Mouse (Mus musculus) kidney, adult 18-20 months (tissue): ENCODE measurements around the gene Smagp.

Experiments used
- DNase-seq: peaks from one replicate; pipeline ENCODE4 v3.0.0; 2021

The Smagp gene

DNA sequence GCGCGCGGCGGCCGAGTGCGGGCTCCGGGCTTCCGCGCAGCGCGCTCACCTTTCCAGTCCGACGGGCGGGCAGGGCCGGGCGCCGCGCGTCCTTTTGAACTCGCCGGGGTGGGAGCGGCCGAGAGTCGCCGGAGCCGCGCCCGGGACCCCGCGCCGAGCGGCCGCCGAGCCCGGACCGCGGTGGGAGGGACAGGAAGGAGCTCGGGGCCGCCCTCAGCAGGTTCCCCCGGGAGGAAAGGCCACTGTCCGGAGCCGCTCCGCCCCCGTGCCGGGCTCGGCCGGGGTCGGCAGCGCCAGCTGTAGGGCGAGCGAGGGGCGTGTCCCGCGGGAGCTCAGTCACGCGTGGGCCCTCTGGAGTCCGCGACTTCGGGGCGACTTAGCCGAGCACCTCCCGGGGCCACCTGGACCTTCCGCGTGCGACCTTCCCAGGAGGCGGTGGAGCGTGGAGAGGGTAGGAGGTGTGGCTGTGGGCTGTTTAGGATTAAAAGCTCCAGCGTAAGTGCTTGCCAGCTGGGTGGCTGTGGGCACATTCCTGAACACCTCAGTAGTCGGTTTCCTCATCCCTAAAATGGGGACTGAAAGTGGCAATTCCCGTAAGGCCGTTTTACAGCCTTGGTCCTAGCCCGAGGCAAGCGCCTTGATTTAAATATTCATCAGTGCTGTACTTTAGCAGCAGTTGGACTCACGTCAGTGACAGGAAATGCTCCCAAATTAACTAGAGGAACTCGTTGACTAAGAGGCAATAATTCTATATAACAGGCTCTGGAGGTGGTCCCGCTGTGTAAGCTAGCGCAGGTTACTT lies at the start of gene Smagp:
Smagp (minus strand) TSS at position 241 of the 802 bp plus-strand sequence.
- peak; percentile 88 for DNase-seq

DNA sequence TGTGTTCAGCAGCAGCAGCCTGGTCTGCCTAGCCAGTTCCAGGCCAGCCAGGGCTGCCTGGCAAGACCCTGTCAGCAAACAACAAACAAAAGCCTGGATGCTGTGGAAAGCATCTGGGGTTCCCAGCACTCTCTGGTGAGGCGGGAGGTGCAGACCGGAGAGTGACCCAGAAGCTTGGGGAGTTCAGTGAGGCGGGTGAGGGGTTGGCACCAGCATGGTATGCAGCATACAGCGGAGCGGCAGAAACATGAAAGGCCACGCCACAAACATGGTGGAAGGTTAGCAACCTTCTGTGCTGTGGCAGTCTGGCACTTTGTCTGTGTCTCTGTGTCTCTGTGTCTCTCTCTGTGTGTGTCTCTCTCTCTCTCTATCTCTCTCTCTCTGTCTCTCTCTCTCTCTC lies 49.7 kb upstream of the Smagp start:
- no peak for DNase-seq

DNA sequence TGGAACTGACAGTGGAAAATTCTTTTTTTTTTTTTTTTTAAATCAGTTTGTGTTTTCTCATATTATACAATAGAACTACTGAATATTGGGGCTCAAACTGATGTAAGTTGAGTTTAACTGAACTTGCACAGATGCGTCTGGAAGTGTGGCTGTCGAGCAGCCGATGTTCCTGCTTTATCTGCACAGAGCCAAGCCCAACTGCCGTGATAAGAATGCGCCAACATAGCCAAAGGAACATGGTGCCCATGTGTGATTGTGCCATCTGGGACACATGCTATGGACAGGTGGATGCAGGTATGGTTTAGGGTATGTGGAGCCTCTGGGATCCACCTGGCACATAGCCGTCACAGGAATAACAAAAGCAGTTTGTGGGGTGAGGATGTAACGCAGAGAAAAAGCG lies 49.1 kb upstream of the Smagp start:
- no peak for DNase-seq

DNA sequence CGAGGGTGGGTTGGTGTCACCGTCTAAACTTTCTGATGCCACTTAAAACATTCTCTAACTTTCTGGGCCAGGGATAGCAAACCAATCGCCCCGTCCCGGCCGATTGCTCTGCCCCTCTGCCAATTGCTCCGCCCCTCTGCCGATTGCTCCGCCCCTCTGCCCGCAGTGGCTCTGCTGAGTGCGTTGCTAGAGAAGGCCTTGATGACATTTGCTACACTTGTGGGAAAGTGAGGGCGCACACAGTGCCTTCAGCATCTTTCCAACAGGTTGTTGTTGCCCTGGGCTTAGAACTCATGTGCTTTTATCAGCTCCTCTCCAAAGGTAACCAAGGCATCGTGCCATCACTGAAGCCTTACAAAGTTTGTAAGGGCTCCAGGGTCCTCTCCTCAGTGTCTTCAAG lies 48.5 kb upstream of the Smagp start:
- DNase-seq: no peak

DNA sequence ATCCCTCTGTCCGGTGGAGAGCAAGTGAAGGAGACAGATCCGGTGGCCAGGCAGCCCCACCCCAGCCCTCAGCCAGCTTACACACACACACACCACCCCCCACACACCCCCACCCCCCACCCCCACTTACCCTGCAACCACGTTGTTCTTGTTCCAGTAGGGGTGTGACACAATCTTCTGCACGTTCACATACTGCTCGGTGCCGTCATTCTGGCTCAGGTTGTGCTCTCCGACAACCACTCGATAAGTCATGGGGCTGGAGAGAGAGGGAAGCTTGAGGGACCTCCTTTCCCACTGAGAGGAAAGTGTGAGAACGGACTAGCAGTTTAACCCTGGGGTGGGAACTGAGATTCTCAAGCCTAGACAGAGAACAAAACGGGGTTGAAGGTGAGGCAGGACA lies 47.7 kb upstream of the Smagp start:
- no peak for DNase-seq

DNA sequence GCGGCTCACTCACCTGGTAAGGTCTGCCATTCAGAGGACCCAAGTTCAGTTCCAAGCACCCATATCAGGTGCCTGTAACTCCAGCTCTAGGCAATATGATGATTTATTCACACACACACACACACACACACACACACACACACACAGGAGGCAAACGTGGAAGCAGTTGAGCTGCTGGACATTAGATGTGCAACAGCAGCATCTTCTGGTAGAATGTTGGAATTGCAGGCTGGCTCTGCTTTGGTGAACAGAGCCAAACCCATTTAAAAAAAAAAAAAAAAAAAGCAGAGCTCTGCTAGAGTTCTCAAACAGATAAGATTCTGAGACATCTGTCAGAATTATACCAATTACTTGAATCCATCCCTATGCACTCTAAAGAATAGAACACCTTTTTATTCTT lies 46.3 kb upstream of the Smagp start:
- DNase-seq: peak; percentile 86

DNA sequence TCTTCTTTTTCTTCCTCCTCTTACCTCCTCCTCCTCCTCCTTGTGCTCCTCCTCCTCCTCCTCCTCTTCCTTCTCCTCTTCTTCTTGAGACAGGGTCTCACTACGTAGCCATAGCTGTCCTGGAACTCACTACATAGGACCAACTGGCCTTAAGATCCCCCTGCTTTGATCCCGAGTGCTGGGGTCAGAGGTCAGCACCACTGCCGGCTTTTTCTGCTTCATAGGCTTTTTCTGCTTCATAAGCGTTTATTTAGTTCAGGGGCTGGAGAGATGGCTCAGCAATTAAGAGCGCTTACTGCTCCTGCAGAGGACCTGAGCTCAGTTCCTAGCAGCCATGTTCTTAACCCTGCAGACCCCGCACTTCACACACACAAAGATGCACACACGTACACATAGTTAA lies 45.0 kb upstream of the Smagp start:
- DNase-seq: peak; percentile 37

DNA sequence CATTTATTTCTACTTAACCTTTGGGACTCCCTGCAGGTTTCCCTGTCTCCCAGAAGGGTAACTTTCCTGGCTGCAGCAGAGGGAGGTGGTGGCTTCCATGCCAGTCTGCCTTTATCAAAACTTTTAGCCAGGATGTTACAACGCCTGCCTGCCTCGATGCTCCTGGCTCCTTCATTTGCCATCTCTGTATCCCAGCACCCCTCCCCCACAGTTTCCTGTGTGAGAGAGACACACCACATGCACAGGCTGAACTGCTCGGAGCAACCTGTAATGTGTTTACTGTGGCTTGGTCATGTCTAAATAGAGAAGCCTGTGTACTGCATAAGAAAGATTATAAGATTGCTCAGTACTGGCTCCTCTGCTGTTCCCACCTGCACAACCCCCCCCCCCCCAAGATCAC lies 43.6 kb upstream of the Smagp start:
- no peak for DNase-seq

DNA sequence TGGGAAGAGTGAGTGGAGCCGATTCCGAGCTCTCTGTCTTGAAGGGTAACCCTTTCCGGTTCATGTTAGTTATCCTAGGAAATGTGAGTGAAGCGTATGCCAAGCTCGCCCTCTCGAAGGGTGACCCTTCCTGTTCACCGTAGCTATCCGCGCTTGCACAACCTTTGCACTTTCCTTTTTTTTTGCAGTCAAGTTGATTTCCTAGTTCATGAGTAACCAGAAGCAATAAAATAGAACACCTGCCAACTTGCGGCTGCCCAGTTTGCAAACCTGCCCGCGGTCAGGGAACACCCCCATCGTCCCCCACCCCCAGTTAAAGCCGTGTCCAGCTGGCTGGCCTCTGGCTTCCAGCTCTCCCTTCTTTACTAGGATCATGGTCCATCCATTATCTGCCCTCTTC lies 42.3 kb upstream of the Smagp start:
- no peak for DNase-seq

DNA sequence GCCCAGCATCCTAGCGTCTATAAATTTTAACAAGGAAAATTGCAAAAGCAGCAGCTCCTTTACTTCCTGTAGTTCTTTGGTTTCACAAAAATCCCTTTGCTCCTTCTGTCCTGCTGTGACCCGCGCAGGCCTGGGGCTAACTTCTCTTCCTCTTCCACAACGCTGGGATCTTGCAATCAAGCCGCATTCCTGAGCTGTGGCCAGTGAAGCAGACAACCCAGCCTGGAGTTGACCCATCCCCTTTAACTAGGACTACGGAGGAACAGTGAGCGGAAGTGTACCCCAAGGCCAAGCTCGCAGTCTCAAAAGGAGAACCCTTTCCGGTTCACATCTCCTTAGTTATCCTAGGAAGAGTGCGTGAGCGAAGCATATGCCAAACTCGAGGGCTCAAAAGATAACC lies 41.8 kb upstream of the Smagp start:
- peak; percentile 83 for DNase-seq

DNA sequence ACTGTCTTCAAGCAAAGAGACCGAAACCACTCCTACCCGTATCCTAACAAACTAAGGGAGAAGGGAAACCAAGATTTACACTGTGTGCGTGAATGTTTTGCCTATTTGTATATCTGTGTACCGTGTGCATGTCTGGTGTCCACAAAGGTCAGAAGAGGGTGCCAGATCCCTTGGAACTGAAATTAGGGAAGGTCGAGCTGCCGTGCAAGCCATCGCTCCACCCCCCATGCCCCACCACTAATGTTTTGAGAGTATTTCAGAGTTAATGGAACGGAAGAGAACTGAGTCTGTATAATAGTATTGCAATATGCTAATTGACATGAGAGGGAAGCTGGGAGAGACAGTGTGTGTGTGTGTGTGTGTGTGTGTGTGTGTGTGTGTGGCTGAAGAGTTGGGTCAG lies 40.9 kb upstream of the Smagp start:
- DNase-seq: no peak

DNA sequence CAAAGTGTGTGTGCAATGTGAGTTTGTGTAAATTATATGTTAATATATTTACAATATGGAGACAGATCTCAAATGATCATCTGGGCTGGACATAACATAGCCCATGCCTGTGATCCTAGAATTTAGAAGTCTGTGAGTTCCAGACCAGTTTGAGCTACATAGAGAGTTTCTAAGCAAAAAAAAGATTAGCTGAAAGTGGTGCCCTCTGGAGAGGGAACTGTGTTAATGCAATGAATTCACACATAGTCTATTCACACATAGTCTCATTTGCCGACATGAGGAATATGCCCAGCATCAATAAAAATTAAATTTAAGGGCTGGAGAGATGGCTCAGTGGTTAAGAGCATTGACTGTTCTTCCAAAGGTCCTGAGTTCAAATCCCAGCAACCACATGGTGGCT lies 39.8 kb upstream of the Smagp start:
- no peak for DNase-seq

DNA sequence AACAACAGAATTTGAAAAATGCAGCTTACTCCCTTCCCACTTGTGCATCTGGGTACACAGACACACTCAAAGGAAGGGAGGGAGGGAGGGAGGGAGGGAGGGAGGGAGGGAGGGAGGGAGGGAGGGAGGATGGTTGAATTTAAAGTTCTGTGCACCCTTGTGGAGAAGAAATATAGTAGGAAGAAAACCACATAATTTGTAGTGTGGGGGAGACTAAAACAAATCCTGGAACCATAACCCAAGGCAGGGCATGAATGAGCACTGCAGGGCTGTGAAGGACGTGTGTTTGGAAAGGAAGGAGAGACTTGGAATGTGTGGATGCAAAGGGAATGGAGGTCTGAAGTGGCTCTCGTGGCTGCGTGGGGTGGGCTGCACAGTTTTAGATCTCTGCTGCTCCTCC lies 38.7 kb upstream of the Smagp start:
- no peak for DNase-seq

DNA sequence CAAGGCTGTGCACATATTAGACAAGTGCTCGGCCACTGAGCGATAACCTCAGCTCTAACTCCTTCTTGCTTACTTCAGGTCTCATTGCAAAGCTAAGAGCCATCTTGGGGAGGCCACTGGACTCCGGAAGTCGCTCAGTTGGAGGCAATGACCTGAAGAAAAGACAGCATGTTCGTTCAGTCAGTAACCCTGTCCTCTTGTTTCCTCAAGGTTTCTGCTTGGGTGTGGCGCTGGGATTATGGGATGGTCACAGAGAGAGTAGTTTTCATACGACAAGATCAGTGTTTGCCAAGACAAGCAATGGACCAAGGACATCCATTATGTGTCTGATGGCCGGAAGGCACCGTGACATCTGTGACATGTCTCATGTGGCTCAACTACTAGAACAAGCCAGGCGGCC lies 37.8 kb upstream of the Smagp start:
- DNase-seq: no peak

DNA sequence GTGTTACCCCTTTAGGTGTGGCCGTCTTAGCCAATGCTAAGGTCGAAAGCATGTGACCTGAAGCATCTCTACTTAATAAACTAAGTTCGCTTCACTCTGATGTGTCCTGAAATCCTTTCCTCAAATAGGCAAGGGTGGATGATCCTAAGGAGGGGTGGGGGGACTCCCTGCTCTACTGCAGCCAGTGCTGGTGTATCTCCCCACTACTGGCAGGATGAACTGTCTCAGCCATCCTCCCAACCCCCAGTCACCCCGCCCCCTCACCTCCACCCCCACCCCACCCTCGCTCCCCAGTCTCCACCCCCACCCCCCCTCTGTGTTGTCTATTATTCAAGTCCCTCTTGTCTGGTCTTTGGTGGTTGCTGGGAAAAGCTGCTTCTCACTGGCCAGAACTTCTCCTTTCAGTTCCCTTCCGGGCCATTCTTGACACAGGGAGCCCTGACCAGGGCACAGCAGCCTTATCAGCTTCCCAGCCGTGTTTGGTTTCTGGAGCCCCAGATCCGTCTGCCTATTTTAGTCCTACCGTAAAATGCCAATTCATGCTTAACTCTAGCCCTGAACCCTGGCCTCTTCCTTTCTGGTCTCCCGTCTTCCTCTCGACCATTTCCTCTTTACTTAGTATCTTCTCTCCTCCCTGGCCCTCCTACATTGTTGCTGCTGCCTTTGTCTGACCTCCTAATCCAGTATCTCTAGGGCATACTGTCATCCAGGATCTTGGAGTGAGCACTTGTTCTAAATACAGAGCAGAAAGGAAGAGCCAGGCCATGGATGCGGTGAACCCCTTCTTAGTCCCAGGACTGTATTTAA lies 37.0 kb upstream of the Smagp start:
- DNase-seq: no peak

DNA sequence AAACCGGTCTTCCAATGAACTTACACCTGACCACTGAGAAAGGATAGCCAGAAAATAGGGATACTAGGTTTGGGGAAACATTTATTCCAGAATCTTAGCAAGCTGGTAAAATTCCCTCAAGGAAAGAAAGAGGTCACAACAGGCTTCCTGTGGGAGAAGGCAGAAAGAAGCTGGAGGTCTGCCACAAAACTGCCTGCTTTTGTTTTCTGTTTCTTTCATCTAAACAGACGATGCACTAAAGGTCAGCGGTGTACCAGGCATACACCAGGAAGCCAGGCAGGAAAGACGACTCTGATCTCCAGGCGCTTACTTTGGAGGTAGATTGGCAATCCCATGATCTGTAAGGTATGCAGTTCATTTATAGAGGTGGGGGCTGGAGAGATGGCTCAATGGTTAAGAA lies 34.1 kb upstream of the Smagp start:
- no peak for DNase-seq

DNA sequence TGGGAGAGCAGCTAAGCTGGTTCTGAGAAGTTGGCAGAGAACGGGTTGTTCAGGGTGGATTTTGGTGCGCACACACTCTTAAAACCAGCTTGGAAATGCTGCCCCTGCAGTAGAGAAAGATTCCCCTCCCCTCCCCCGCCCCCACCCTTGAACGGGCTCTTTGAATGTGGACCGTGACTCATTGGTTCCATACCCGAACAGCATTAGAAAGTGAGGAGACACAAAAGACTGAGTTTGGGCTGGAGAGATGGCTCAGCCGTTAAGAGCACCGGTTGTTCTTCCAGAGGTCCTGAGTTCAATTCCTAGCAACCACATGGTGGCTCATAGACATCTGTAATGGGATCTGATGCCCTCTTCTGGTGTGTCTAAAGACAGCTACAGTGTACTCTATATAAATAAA lies 33.3 kb upstream of the Smagp start:
- DNase-seq: no peak

DNA sequence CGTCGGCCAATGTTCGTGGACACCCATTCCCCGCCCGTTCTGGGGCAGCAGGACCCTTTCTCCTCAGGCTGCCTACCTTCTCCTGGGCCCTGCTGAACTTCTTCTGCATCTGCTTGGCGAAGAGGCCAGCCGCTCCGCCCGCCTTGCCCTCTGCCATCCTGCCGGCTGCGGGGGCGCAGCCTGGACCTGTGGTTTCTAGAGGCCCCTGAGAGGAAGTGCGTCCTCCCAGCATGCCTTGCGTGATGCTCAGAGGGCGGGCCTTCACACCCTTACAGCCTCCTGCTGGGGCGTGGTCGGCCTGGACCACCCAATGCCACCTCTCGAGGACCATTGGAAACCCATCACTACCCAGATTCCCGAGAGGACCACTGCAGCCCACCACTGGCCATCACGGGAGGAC lies 32.6 kb upstream of the Smagp start, which contains the start of gene Bin2:
Bin2 (minus strand) TSS at position 217 of the 400 bp plus-strand sequence.
- no peak for DNase-seq

DNA sequence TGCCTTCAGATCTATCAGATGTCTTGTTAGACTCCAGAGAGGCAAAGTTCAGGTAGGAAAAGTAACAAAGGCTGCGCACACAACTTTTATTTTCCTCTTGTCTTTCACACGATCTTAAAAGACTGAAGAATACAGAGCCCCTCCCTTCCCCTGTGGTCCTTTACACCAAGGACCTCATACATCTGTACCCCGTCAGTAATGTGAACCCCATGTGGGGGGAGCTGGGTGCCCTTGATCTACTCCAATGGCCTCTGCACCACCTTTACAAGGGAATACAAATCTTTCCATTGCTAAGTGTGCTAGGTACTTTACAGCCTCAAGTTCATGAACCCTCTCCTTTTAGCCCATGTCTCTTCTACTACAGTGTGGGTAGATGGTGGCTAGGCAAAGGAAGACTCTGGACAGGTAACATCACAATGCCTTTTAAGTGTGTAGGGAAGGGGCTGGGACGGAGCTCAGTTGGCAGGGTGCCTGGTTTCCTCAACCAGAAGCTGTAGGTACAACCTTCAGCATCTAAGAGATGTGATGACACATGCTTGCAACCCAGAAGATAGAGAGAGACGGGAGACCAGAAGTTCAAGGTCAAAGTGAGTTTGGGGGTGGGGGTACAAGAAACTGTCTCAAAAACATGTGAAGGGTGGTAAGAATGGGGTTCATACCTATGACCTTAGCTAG lies 31.3 kb upstream of the Smagp start:
- DNase-seq: no peak

DNA sequence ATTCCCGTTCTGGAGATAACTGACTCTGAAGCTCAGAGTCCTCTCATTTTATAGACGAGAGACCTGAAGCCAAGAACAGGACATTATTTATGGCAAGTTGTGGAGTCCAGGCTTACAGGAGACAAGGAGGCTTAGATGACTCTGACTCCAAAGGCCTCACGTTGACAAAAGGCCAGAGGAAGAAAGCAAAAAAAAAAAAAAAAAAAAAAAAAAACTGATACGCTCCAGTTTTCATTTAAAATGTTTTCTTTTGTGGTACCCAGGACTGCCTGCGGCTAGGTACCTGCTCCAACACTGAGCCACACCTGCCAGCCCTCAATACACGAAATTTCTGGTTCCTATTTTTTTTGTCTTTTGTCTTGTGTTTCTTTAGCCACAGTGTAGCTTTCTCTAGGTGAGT lies 30.7 kb upstream of the Smagp start:
- DNase-seq: no peak

DNA sequence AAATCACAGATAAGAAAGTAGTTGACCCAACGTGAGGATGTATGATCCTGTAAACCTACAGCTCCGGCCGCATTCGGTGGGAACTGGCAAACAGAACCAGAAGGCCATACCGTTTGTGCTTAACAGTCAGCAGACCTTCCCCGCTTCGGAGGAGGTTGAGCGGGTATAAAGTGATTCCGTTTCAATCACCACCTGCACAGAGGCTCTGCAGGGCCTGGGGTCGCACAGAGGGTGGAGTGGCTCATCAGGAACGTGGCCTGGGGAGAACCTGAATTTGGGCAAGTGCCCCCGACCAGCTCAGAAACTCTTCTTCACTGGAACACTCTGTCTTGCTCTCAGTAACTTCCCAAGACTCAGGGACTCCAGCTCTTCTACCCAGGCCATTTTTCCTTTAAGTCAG lies 30.1 kb upstream of the Smagp start:
- no peak for DNase-seq

DNA sequence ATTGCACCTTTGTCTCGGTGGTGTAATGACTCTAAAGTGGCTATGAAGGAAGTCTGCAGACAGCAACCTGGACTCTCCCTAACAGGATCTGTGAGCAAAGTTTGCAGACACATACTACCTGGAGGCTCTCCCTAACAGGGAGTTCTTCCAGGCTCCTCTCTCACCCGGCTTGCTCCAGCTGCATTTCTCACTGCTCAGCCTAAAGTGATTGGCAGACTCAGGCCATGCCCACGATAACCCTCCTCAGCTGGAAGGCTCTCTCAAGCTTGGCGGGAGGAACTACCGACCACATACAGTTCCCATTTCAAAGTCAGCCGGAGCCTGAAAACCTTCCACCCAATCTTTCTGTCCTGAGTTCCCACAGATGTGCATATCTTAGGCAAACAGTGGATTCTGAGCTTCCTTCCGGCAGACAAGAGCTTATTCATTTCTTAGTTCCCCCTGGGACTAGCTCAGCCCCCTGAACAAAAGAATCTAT lies 29.5 kb upstream of the Smagp start:
- no peak for DNase-seq

DNA sequence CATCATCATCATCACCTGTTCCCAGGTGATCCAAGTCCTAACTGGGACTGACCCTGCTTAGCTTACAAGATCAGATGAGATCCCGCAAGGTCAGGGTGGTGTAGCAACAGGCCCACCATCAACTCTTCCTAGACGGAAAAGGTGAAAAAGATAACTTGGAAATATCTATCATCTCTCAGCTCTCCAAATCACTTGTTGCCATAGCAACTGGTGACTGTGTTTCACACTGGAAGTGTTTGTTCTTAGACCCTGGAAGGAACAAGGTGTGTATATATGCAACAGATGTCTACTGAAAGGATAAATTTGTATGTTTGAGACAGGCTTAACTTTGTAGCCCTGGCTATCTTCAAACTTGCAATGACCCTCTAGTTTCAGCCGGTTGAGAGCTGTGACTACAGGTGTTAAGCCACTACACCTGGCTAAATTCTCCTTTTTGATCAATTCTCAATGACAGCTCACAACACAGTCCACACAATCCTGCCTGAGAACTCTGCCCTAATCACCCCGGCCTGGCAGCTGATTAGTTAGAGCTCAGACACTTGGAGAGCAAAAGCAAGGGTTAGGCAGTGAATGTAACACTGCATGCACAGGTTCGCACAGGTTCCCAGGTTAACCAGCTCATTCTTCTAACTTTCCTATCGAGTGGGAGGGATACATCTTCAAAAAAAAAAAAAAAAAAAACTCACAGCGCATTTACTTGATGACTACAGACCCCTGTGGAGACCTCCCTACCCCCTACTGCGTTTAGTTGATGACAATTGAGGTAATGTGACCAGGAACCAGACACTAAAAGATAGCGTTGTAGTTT lies 28.9 kb upstream of the Smagp start:
- DNase-seq: no peak
